Mouse (Mus musculus) frontal cortex, postnatal 25 days (tissue): ENCODE data around the gene Anxa10.

Experiments
- DNase-seq, 2 experiments: peaks; one replicate each; pipeline ENCODE4 v3.0.0; 2022; ENCODE audit warnings: low spot score in 2 of 2

Anxa10 gene

GRCm38 (mm10) chr8:62123098-62123497, at the start of gene Anxa10:
Gene Anxa10 (minus strand): TSS chr8:62123150.
- DNase-seq: no peak

- no peak for DNase-seq
Measured at GRCm38 (mm10) chr8:62132662-62133366, 9.9 kb upstream of the Anxa10 start.

GRCm38 (mm10) chr8:62097213-62097612, 25.7 kb downstream of the Anxa10 start:
- no peak for DNase-seq

GRCm38 (mm10) chr8:62081804-62082203, 41.1 kb downstream of the Anxa10 start:
- DNase-seq: no peak

- DNase-seq: no peak
Measured at GRCm38 (mm10) chr8:62080195-62080802, 42.7 kb downstream of the Anxa10 start.

GRCm38 (mm10) chr8:62068305-62068704, 54.6 kb downstream of the Anxa10 start:
- no peak for DNase-seq

GRCm38 (mm10) chr8:62060357-62060756, 62.6 kb downstream of the Anxa10 start:
- DNase-seq: no peak

GRCm38 (mm10) chr8:62046809-62047208, 76.1 kb downstream of the Anxa10 start:
- DNase-seq: no peak

- DNase-seq: no peak
Measured at GRCm38 (mm10) chr8:62034351-62034750, 88.6 kb downstream of the Anxa10 start.

- no peak for DNase-seq
Measured at GRCm38 (mm10) chr8:62014582-62014981, 108.4 kb downstream of the Anxa10 start.

- no peak for DNase-seq
Measured at GRCm38 (mm10) chr8:62014166-62014565, 108.8 kb downstream of the Anxa10 start.
